Mouse (Mus musculus) heart, embryonic 14.5 days (tissue): ENCODE measurements around the gene Npm3. TPM values are rescaled to one million over a fixed set of nuclear protein-coding genes. Genes with fewer than 3 reads are reported as not detected.

Experiments used
- ATAC-seq: fragments of 200-750 bp; cut with Nextera tagmentation; 2 replicates; pipeline ENCODE4 v1.8.0; 2017; ENCODE audit warnings: low read depth, moderate TSS enrichment; ENCODE audit not compliant: insufficient number of reproducible peaks, insufficient read depth, low FRiP score
- H3K27ac ChIP-seq, 2 experiments: fragments of 200-500 bp in 1 of 2; fragments of 300-500 bp in 1 of 2; sonication (generic) in 1 of 2; replicated peaks in 1 of 2; 2 replicates each; pipeline ENCODE4 v1.5.1; 2012 to 2014; ENCODE audit warnings: low read depth in 2 of 2, low read length in 2 of 2, control low read depth in 1 of 2, mild to moderate bottlenecking in 1 of 2, mixed read lengths in 1 of 2; ENCODE audit not compliant: control insufficient read depth in 1 of 2, insufficient read depth in 1 of 2
- H3K27me3 ChIP-seq: fragments of 300-500 bp; sonication (generic); 2 replicates; pipeline ENCODE4 v1.6.1; 2014; ENCODE audit warnings: mild to moderate bottlenecking, low read length, control low read depth; ENCODE audit not compliant: control insufficient read depth, insufficient read depth
- H3K36me3 ChIP-seq: fragments of 300-500 bp; sonication (generic); 2 replicates; pipeline ENCODE4 v1.6.1; 2014; ENCODE audit warnings: mild to moderate bottlenecking, control low read depth, low read length, mixed read lengths; ENCODE audit not compliant: control insufficient read depth, insufficient read depth
- H3K4me1 ChIP-seq, 2 experiments: fragments of 200-500 bp in 1 of 2; fragments of 300-500 bp in 1 of 2; sonication (generic) in 1 of 2; 2 replicates each; pipeline ENCODE4 v1.6.1; 2012 to 2014; ENCODE audit warnings: low read length in 2 of 2, control low read depth in 1 of 2, mixed read lengths in 1 of 2; ENCODE audit not compliant: control insufficient read depth in 2 of 2, insufficient read depth in 2 of 2
- H3K4me2 ChIP-seq: fragments of 300-500 bp; sonication (generic); 2 replicates; pipeline ENCODE4 v1.6.1; 2014; ENCODE audit warnings: mild to moderate bottlenecking, low read length
- H3K4me3 ChIP-seq, 2 experiments: fragments of 200-500 bp in 1 of 2; fragments of 300-500 bp in 1 of 2; sonication (generic) in 1 of 2; 2 replicates each; pipeline ENCODE4 v1.5.1; 2012 to 2014; ENCODE audit warnings: low read length in 2 of 2, mild to moderate bottlenecking in 2 of 2, control low read depth in 1 of 2, low read depth in 1 of 2, moderate library complexity in 1 of 2; ENCODE audit not compliant: control insufficient read depth in 1 of 2, insufficient read depth in 1 of 2
- H3K9ac ChIP-seq: fragments of 300-500 bp; sonication (generic); 2 replicates; pipeline ENCODE4 v1.6.1; 2014; ENCODE audit warnings: mild to moderate bottlenecking, low read length
- H3K9me3 ChIP-seq: fragments of 300-500 bp; sonication (generic); 2 replicates; pipeline ENCODE4 v1.6.1; 2016; ENCODE audit warnings: low read length, control low read depth; ENCODE audit not compliant: control insufficient read depth
- WGBS: fragments of 180-500 bp; shearing (Covaris S2); extraction: QIAGEN DNeasy Blood & Tissue Kit; methylation state at CpG from one replicate; pipeline ENCODE4 v1.1.7; 2014; 5-methylcytosine and 5-hydroxymethylcytosine counted together
- polyA plus RNA-seq: library from polyadenylated mRNA; unstranded; fragments of >200 nt; fragmentation: Nextera tagmentation; extraction: Ambion mirVana; gene quantifications from 2 replicates; pipeline ENCODE4 v1.2.1, GENCODE M21; 2014

Npm3 gene
- 9.8 and 10.2 TPM in 2 replicates for polyA plus RNA-seq

GRCm38 (mm10) chr19:45749243-45750043 is at the start of gene Npm3:
TSS of gene Npm3 (minus strand) at chr19:45749591.
- H3K27ac ChIP-seq, result no peak within 1 kb of the TSS
- peaks cover 18 to 26% of the 10 kb centered on the region in 2 experiments for H3K4me1 ChIP-seq
- peak; percentile 58 for ATAC-seq
- 1% methylated on average over 45 of the region's 60 CpGs for WGBS
- peak within 1 kb of the TSS; percentile 78 for H3K9ac ChIP-seq
- H3K4me3 ChIP-seq, result peak within 1 kb of the TSS; percentile 65
- H3K9me3 ChIP-seq, result no peaks in the 10 kb centered on the region
- H3K36me3 ChIP-seq, result peaks cover 40% of the 10 kb centered on the region
- H3K27me3 ChIP-seq, result peaks cover 12% of the 10 kb centered on the region
- peak within 1 kb of the TSS; percentile 94 for H3K4me2 ChIP-seq

GRCm38 (mm10) chr19:45796879-45797278 is 47.5 kb upstream of the Npm3 start:
- no peaks in the 10 kb centered on the region for H3K27me3 ChIP-seq
- no peak overlapping the region for H3K9ac ChIP-seq
- H3K4me2 ChIP-seq, result no peak overlapping the region
- H3K36me3 ChIP-seq, result no peaks in the 10 kb centered on the region
- no peak for ATAC-seq
- 73% methylated on average over 15 of the region's 15 CpGs for WGBS
- no peak overlapping the region for H3K4me3 ChIP-seq
- H3K9me3 ChIP-seq, result 0 out of 2 replicates have a peak, but pooled peaks cover 3% of the 10 kb centered on the region
- H3K4me1 ChIP-seq, result peaks cover 0 to 2% of the 10 kb centered on the region in 2 experiments; a peak in 1 of 4 replicates
- H3K27ac ChIP-seq, result no peak overlapping the region

- Histone ChIP-seq H3K4me2 (peak overlapping the region; percentile 47), H3K36me3 (no peaks in the 10 kb centered on the region), H3K4me1 (peaks cover 0 to 2% of the 10 kb centered on the region in 2 experiments; a peak in 1 of 4 replicates), H3K9ac (no peak overlapping the region), H3K9me3 (0 out of 2 replicates have a peak, but pooled peaks cover 3% of the 10 kb centered on the region), H3K27ac (no peak overlapping the region), H3K4me3 (no peak overlapping the region), H3K27me3 (no peaks in the 10 kb centered on the region)
- 15% methylated on average over 15 of the region's 15 CpGs for WGBS
- ATAC-seq, result no peak; the same call in 1 of the 2 replicates
These were observed 46.7 kb upstream of the Npm3 start for GRCm38 (mm10) chr19:45796061-45796556.

- peak overlapping the region; percentile 47 for H3K4me2 ChIP-seq
- WGBS, result 27% methylated on average over 15 of the region's 15 CpGs
- H3K4me3 ChIP-seq, result no peak overlapping the region
- H3K9ac ChIP-seq, result no peak overlapping the region
- 0 out of 2 replicates have a peak, but pooled peaks cover 3% of the 10 kb centered on the region for H3K9me3 ChIP-seq
- no peaks in the 10 kb centered on the region for H3K36me3 ChIP-seq
- H3K27ac ChIP-seq, result no peak overlapping the region
- ATAC-seq, result no peak
- H3K27me3 ChIP-seq, result no peaks in the 10 kb centered on the region
- peaks cover 0 to 2% of the 10 kb centered on the region in 2 experiments; a peak in 1 of 4 replicates for H3K4me1 ChIP-seq
These were observed 46.1 kb upstream of the Npm3 start for GRCm38 (mm10) chr19:45795406-45795944.

- no peaks in the 10 kb centered on the region for H3K27me3 ChIP-seq
- no peak overlapping the region for H3K9ac ChIP-seq
- peaks cover 0 to 2% of the 10 kb centered on the region in 2 experiments; a peak in 1 of 4 replicates for H3K4me1 ChIP-seq
- 0 out of 2 replicates have a peak, but pooled peaks cover 3% of the 10 kb centered on the region for H3K9me3 ChIP-seq
- H3K4me3 ChIP-seq, result no peak overlapping the region
- 74% methylated on average over 6 of the region's 6 CpGs for WGBS
- no peaks in the 10 kb centered on the region for H3K36me3 ChIP-seq
- no peak overlapping the region for H3K4me2 ChIP-seq
- no peak overlapping the region for H3K27ac ChIP-seq
- no peak for ATAC-seq
These were observed 45.3 kb upstream of the Npm3 start for GRCm38 (mm10) chr19:45794718-45795117.

- no peak overlapping the region for H3K27ac ChIP-seq
- H3K4me1 ChIP-seq, result peaks cover 0 to 2% of the 10 kb centered on the region in 2 experiments; a peak in 1 of 4 replicates
- no peak overlapping the region for H3K4me2 ChIP-seq
- H3K9me3 ChIP-seq, result no peaks in the 10 kb centered on the region
- no peak overlapping the region for H3K4me3 ChIP-seq
- no peak overlapping the region for H3K9ac ChIP-seq
- no peak for ATAC-seq
- no peaks in the 10 kb centered on the region for H3K27me3 ChIP-seq
- no peaks in the 10 kb centered on the region for H3K36me3 ChIP-seq
- WGBS, result 77% methylated on average over 6 of the region's 6 CpGs
These were observed 43.0 kb upstream of the Npm3 start for GRCm38 (mm10) chr19:45792404-45792803.

- Histone ChIP-seq H3K4me3 (no peak overlapping the region), H3K4me1 (peaks cover 0 to 2% of the 10 kb centered on the region in 2 experiments; a peak in 1 of 4 replicates), H3K4me2 (no peak overlapping the region), H3K36me3 (no peaks in the 10 kb centered on the region), H3K27ac (no peak overlapping the region), H3K9ac (no peak overlapping the region), H3K9me3 (no peaks in the 10 kb centered on the region), H3K27me3 (no peaks in the 10 kb centered on the region)
- WGBS, result 78% methylated on average over 13 of the region's 13 CpGs
- no peak for ATAC-seq
These were observed 40.8 kb upstream of the Npm3 start for GRCm38 (mm10) chr19:45789888-45790874.
